Comparison of ENCODE assay signal across 8 mouse cellular contexts in genomic region chr17:24803952-24804951, GRCm38 (mm10). TPM values are rescaled to one million over a fixed set of nuclear protein-coding genes. Genes with fewer than 3 reads are reported as not detected.
DNase-seq lines count a peak whose midpoint lies in the region; ATAC-seq and TF ChIP-seq lines count a peak whose summit lies in the region.

TSS of gene Meiob (plus strand) at chr17:24804289.

- DNase-seq in right cerebral cortex, adult 18-20 months = peak; percentile 15
- no peak for DNase-seq in right cerebral cortex, postnatal 36 days (ENCODE audit: low spot score in 2 of 2)
- peak; percentile 92 for DNase-seq in embryo, embryonic 10.5 days (ENCODE audit: low spot score)
- peak; percentile 63 to 74 for DNase-seq in heart, adult 18-20 months
- DNase-seq in kidney, adult 11 months = peak; percentile 69
- DNase-seq in liver, adult 2 months (ENCODE audit: extremely low read depth, low read depth, low spot score) = peak; percentile 77
- peak; percentile 49 for DNase-seq in midbrain, postnatal 0 days (ENCODE audit: low spot score)
- DNase-seq in splenic B cell, adult 2 months (ENCODE audit: low read depth, low spot score) = peak; percentile 77

- H3K27me3 ChIP-seq in liver, adult 2 months (ENCODE audit: control insufficient read depth, insufficient read depth, low read length) = no peaks in the 10 kb centered on the region
- H3K27me3 ChIP-seq in midbrain, postnatal 0 days (ENCODE audit: insufficient read depth, low read length) = peaks cover 26% of the 10 kb centered on the region; the same call in 1 of the 2 replicates
- H3K27me3 ChIP-seq in splenic B cell, adult 2 months (ENCODE audit: control insufficient read depth, insufficient read depth, low read length, poor library complexity, severe bottlenecking) = no peaks in the 10 kb centered on the region

- H3K9ac ChIP-seq in liver, adult 2 months (ENCODE audit: low read depth, low read length) = peak within 1 kb of the TSS; percentile 84
- peak within 1 kb of the TSS; percentile 60 for H3K9ac ChIP-seq in midbrain, postnatal 0 days (replicated peaks; ENCODE audit: low read length, poor library complexity, severe bottlenecking)

- no peaks in the 10 kb centered on the region for H3K79me2 ChIP-seq in liver, adult 2 months (ENCODE audit: control insufficient read depth, insufficient read depth, low read length)

- peak; percentile 31; the same call in 1 of the 2 replicates for ATAC-seq in midbrain, postnatal 0 days (ENCODE audit: low FRiP score)

- peak within 1 kb of the TSS; percentile 92 for H3K4me2 ChIP-seq in midbrain, postnatal 0 days (ENCODE audit: low read depth, low read length, poor library complexity, severe bottlenecking)

- TF ChIP-seq CTCF in liver, adult 2 months (IDR thresholded peaks at IDR 0.05; ENCODE audit: low read depth, low read length) = no peak
- TF ChIP-seq CTCF in midbrain, postnatal 0 days (IDR thresholded peaks at IDR 0.05) = no peak

- peak within 1 kb of the TSS; percentile 71 for H3K4me3 ChIP-seq in liver, adult 2 months (ENCODE audit: insufficient read depth, low read depth, low read length)
- peak within 1 kb of the TSS; percentile 62 for H3K4me3 ChIP-seq in midbrain, postnatal 0 days (ENCODE audit: low read depth, low read length)

- H3K27ac ChIP-seq in liver, adult 2 months (replicated peaks; ENCODE audit: insufficient read depth, low read depth, low read length) = peak within 1 kb of the TSS; percentile 78
- H3K27ac ChIP-seq in midbrain, postnatal 0 days (ENCODE audit: low read depth, low read length) = no peak within 1 kb of the TSS

- TF ChIP-seq POLR2A in liver, adult 2 months (IDR thresholded peaks at IDR 0.05; ENCODE audit: extremely low read depth, insufficient read depth, low read length) = peak; percentile 55; the same call in 1 of the 2 replicates

- H3K4me1 ChIP-seq in liver, adult 2 months (ENCODE audit: control insufficient read depth, insufficient read depth, low read length) = 0 out of 2 replicates have a peak, but pooled peaks cover 1% of the 10 kb centered on the region
- H3K4me1 ChIP-seq in midbrain, postnatal 0 days (ENCODE audit: insufficient read depth, low read length) = 0 out of 2 replicates have a peak, but pooled peaks cover 3% of the 10 kb centered on the region

- WGBS in liver, adult 2 months = under 1% methylated on average over 71 of the region's 71 CpGs
- WGBS in midbrain, postnatal 0 days = under 1% methylated on average over 59 of the region's 71 CpGs

- no peaks in the 10 kb centered on the region for H3K9me3 ChIP-seq in midbrain, postnatal 0 days (ENCODE audit: low read length)

- no peaks in the 10 kb centered on the region for H3K36me3 ChIP-seq in liver, adult 2 months (ENCODE audit: control insufficient read depth, insufficient read depth, low read length)
- H3K36me3 ChIP-seq in midbrain, postnatal 0 days (ENCODE audit: insufficient read depth, low read length) = no peaks in the 10 kb centered on the region
- no peaks in the 10 kb centered on the region for H3K36me3 ChIP-seq in splenic B cell, adult 2 months (ENCODE audit: control insufficient read depth, insufficient read depth, low read length, poor library complexity, severe bottlenecking)

RNA-seq across cellular contexts. Expression of gene Meiob, which starts in this region (rescaled TPM):
- under 1 TPM in 1 of 2 experiments, not detected in 1; 0.15 TPM for total RNA-seq in heart, adult 18-20 months (2021)
- 4.9 and 6.7 TPM in 2 replicates for total RNA-seq in liver, adult 2 months (2014; rRNA removed)
- polyA plus RNA-seq in liver, adult 2 months (2012; rRNA removed) = 0.59 and 0.75 TPM in 2 replicates
- not detected in 2 replicates for total RNA-seq in midbrain, postnatal 0 days (2014; rRNA removed)
- polyA plus RNA-seq in midbrain, postnatal 0 days (2015; fragmentation: Nextera tagmentation; extraction: Ambion mirVana) = 0.12 TPM in 1 of 2 replicates, not detected in the other

Comparison
In these comparisons a context has a peak if more than half of its experiments do, and no peak if none do; other contexts are left out.
1. DNase-seq: peak in right cerebral cortex, adult 18-20 months (single experiment), embryo, embryonic 10.5 days (single experiment), kidney, adult 11 months (single experiment), liver, adult 2 months (single experiment) and splenic B cell, adult 2 months (single experiment); none in right cerebral cortex, postnatal 36 days (0 of 2).
2. Peak in DNase-seq in heart, adult 18-20 months; RNA of the gene not detected or under 1 TPM.
3. Peak in DNase-seq, ATAC-seq, H3K4me3 ChIP-seq, H3K9ac ChIP-seq and H3K4me2 ChIP-seq in midbrain, postnatal 0 days; RNA of the gene not detected or under 1 TPM.